Mouse (Mus musculus) kidney, postnatal 0 days (tissue): Measurements from ENCODE around the gene Asb5. TPM values are rescaled to one million over a fixed set of nuclear protein-coding genes. Genes with fewer than 3 reads are reported as not detected.
"Not testable (repeated sequence)": the region's sequence is repeated elsewhere in the genome, so short reads cannot be mapped to it uniquely, and the experiment has no call there.

ENCODE experiments used
- ATAC-seq: fragments of 200-750 bp; cut with Nextera tagmentation; replicated peaks from 2 replicates; pipeline ENCODE4 v1.8.0; 2017; ENCODE audit warnings: low read depth, moderate number of reproducible peaks, moderate TSS enrichment, moderate library complexity; ENCODE audit not compliant: low FRiP score
- DNase-seq: peaks from one replicate; pipeline ENCODE4 v3.0.0-alpha.2; 2016; ENCODE audit warnings: low spot score
- H3K27ac ChIP-seq: fragments of 300-500 bp; sonication (generic); 2 replicates; pipeline ENCODE4 v1.5.1; 2014; ENCODE audit warnings: mild to moderate bottlenecking
- H3K27me3 ChIP-seq: fragments of 300-500 bp; sonication (generic); 2 replicates; pipeline ENCODE4 v1.6.1; 2014; ENCODE audit warnings: low read length, mixed read lengths; ENCODE audit not compliant: insufficient read depth
- H3K36me3 ChIP-seq: fragments of 300-500 bp; sonication (generic); 2 replicates; pipeline ENCODE4 v1.6.1; 2014; ENCODE audit warnings: low read length, mixed read lengths; ENCODE audit not compliant: insufficient read depth
- H3K4me1 ChIP-seq: fragments of 300-500 bp; sonication (generic); replicated peaks from 2 replicates; pipeline ENCODE4 v1.6.1; 2014; ENCODE audit warnings: antibody characterized with exemption, low read length, mixed read lengths; ENCODE audit not compliant: insufficient read depth
- H3K4me2 ChIP-seq: fragments of 300-500 bp; sonication (generic); 2 replicates; pipeline ENCODE4 v1.6.1; 2014; ENCODE audit warnings: mild to moderate bottlenecking, low read length, moderate library complexity, mixed read lengths
- H3K4me3 ChIP-seq: fragments of 300-500 bp; sonication (generic); replicated peaks from 2 replicates; pipeline ENCODE4 v1.5.1; 2014; ENCODE audit warnings: low read depth, low read length
- H3K9ac ChIP-seq: fragments of 300-500 bp; sonication (generic); 2 replicates; pipeline ENCODE4 v1.6.1; 2014; ENCODE audit warnings: low read depth, low read length
- H3K9me3 ChIP-seq: fragments of 300-500 bp; sonication (generic); replicated peaks from 2 replicates; pipeline ENCODE4 v1.6.1; 2016; ENCODE audit warnings: low read length, inconsistent platforms, mixed read lengths
- CTCF ChIP-seq: IDR thresholded peaks from 2 replicates; pipeline ENCODE4 v1.5.1; 2016; ENCODE audit warnings: antibody characterized with exemption, low read depth, mild to moderate bottlenecking, moderate library complexity
- WGBS: fragments of 180-500 bp; shearing (Covaris S2); extraction: QIAGEN DNeasy Blood & Tissue Kit; methylation state at CpG from one replicate; pipeline ENCODE4 v1.1.7; 2014; 5-methylcytosine and 5-hydroxymethylcytosine counted together
- polyA plus RNA-seq: library from polyadenylated mRNA; unstranded; fragments of >200 nt; fragmentation: Nextera tagmentation; extraction: Ambion mirVana; gene quantifications from 2 replicates; pipeline ENCODE4 v1.2.1, GENCODE M21; 2015

Asb5 gene
- polyA plus RNA-seq, 1 experiment from 2014 or later: 6.6 TPM

- Histone ChIP-seq H3K36me3 (no peaks in the 10 kb centered on the region), H3K9ac (no peak overlapping the region), H3K9me3 (no peaks in the 10 kb centered on the region), H3K4me2 (peak overlapping the region; percentile 49), H3K4me3 (peak overlapping the region; percentile 16; the same call in 1 of the 2 replicates), H3K27me3 (no peaks in the 10 kb centered on the region), H3K4me1 (0 out of 2 replicates have a peak, but pooled peaks cover 2% of the 10 kb centered on the region), H3K27ac (no peak overlapping the region)
- ATAC-seq (peak; percentile 65), DNase-seq (peak; percentile 27)
- WGBS: 3% methylated on average over 10 of the region's 10 CpGs
- TF ChIP-seq CTCF: peak; percentile 50; the same call in 1 of the 2 replicates
These were observed 20.1 kb upstream of the Asb5 start for GRCm38 (mm10) chr8:54509221-54509721.

GRCm38 (mm10) chr8:54511791-54512190 is 17.6 kb upstream of the Asb5 start:
- Histone ChIP-seq H3K9me3 (no peaks in the 10 kb centered on the region), H3K36me3 (no peaks in the 10 kb centered on the region), H3K27me3 (no peaks in the 10 kb centered on the region), H3K4me1 (0 out of 2 replicates have a peak, but pooled peaks cover 2% of the 10 kb centered on the region), H3K4me2 (no peak overlapping the region), H3K9ac (no peak overlapping the region), H3K4me3 (no peak overlapping the region), H3K27ac (no peak overlapping the region)
- ATAC-seq (no peak), DNase-seq (no peak)
- no peak for TF ChIP-seq CTCF
- 72% methylated on average over 3 of the region's 3 CpGs for WGBS

GRCm38 (mm10) chr8:54512200-54512599 is 17.2 kb upstream of the Asb5 start:
- 78% methylated on average over 4 of the region's 5 CpGs for WGBS
- not testable (repeated sequence) for DNase-seq, H3K9me3 ChIP-seq, H3K9ac ChIP-seq, H3K4me3 ChIP-seq, H3K4me1 ChIP-seq, H3K4me2 ChIP-seq, ATAC-seq, H3K27me3 ChIP-seq, H3K27ac ChIP-seq, H3K36me3 ChIP-seq

GRCm38 (mm10) chr8:54518756-54519460 is 10.5 kb upstream of the Asb5 start:
- H3K4me1 ChIP-seq: no peaks in the 10 kb centered on the region; the same call in 1 of the 2 replicates
- no peaks in the 10 kb centered on the region for H3K27me3 ChIP-seq
- peaks cover 13% of the 10 kb centered on the region; the same call in 1 of the 2 replicates for H3K36me3 ChIP-seq
- no peak overlapping the region for H3K4me2 ChIP-seq
- no peak overlapping the region for H3K4me3 ChIP-seq
- no peak overlapping the region for H3K9ac ChIP-seq
- H3K9me3 ChIP-seq: no peaks in the 10 kb centered on the region
- DNase-seq (peak; percentile 57), ATAC-seq (peak; percentile 89)
- no peak for TF ChIP-seq CTCF
- 59% methylated on average over 10 of the region's 10 CpGs for WGBS
- peak overlapping the region; percentile 63 for H3K27ac ChIP-seq

- ATAC-seq: no peak
- DNase-seq: no peak
- 74% methylated on average over 4 of the region's 4 CpGs for WGBS
These were observed 8.9 kb upstream of the Asb5 start for GRCm38 (mm10) chr8:54520516-54520915.

GRCm38 (mm10) chr8:54525606-54526005 is 3.8 kb upstream of the Asb5 start:
- no peak for TF ChIP-seq CTCF
- Histone ChIP-seq H3K36me3 (peaks cover 9% of the 10 kb centered on the region; the same call in 1 of the 2 replicates), H3K4me1 (0 out of 2 replicates have a peak, but pooled peaks cover 3% of the 10 kb centered on the region), H3K4me3 (no peak overlapping the region), H3K27me3 (no peaks in the 10 kb centered on the region), H3K27ac (no peak overlapping the region), H3K9ac (no peak overlapping the region), H3K9me3 (no peaks in the 10 kb centered on the region), H3K4me2 (no peak overlapping the region)
- WGBS: 83% methylated on average over 2 of the region's 2 CpGs
- ATAC-seq (no peak), DNase-seq (no peak)

More at GRCm38 (mm10) chr8:54520516-54520915, 8.9 kb upstream of the Asb5 start:
- Histone ChIP-seq H3K9me3 (no peaks in the 10 kb centered on the region), H3K4me3 (no peak overlapping the region), H3K4me1 (no peaks in the 10 kb centered on the region; the same call in 1 of the 2 replicates), H3K27me3 (no peaks in the 10 kb centered on the region), H3K4me2 (no peak overlapping the region), H3K36me3 (peaks cover 13% of the 10 kb centered on the region; the same call in 1 of the 2 replicates), H3K27ac (no peak overlapping the region), H3K9ac (no peak overlapping the region)
- TF ChIP-seq CTCF: no peak
